Mouse (Mus musculus) heart, embryonic 15.5 days (tissue): ENCODE results near the gene Hectd2. TPM values are rescaled to one million over a fixed set of nuclear protein-coding genes. Genes with fewer than 3 reads are reported as not detected.

Experiments
- polyA plus RNA-seq: library from polyadenylated mRNA; unstranded; fragments of >200 nt; fragmentation: Nextera tagmentation; extraction: Ambion mirVana; gene quantifications from 2 replicates; pipeline ENCODE4 v1.2.1, GENCODE M21; 2015

Hectd2 gene
- polyA plus RNA-seq, 1 experiment from 2014 or later, result 5.2 TPM

Other genes starting within 250 kb of the Hectd2 start
- 47.3 and 55.4 TPM in 2 replicates for gene Pcgf5, start 206.3 kb upstream of the Hectd2 start, polyA plus RNA-seq
- gene Ppp1r3c, start 182.0 kb downstream of the Hectd2 start, polyA plus RNA-seq, result 82.2 and 93.0 TPM in 2 replicates